Mouse (Mus musculus): ENCODE results near the gene Shb. TPM values are rescaled to one million over a fixed set of nuclear protein-coding genes. Genes with fewer than 3 reads are reported as not detected.

Gene Shb
- polyA plus RNA-seq, 1 experiment from 2014 or later: 5.8 TPM

- ATAC-seq (replicated peaks; ENCODE audit: insufficient number of reproducible peaks, low FRiP score, low TSS enrichment, low read depth): no peak
- H3K9me3 ChIP-seq (replicated peaks; ENCODE audit: control insufficient read depth, low read length): no peaks in the 10 kb centered on the region
- H3K4me1 ChIP-seq (ENCODE audit: control insufficient read depth, insufficient read depth, low read length): peaks cover 29% of the 10 kb centered on the region
- H3K9ac ChIP-seq (replicated peaks; ENCODE audit: low read length): no peak overlapping the region
- no peaks in the 10 kb centered on the region for H3K36me3 ChIP-seq (replicated peaks; ENCODE audit: control insufficient read depth, insufficient read depth, low read depth, low read length)
- no peak overlapping the region for H3K4me3 ChIP-seq (ENCODE audit: low read depth, low read length)
- peak; percentile 16 for DNase-seq (ENCODE audit: low spot score)
- no peak overlapping the region for H3K4me2 ChIP-seq (ENCODE audit: low read depth, low read length)
- H3K27ac ChIP-seq (replicated peaks; ENCODE audit: low read depth, low read length): 0 out of 2 replicates have a peak overlapping the region, but pooled peaks have one; percentile 22
- 46% methylated on average over 1 of the region's 1 CpGs for WGBS
- no peaks in the 10 kb centered on the region for H3K27me3 ChIP-seq (ENCODE audit: control insufficient read depth, insufficient read depth, low read length)
Measured at GRCm38 (mm10) chr4:45507476-45507875, 24.8 kb downstream of the Shb start.

GRCm38 (mm10) chr4:45507039-45507438 is 25.2 kb downstream of the Shb start:
- DNase-seq (ENCODE audit: low spot score) (peak; percentile 88), ATAC-seq (replicated peaks; ENCODE audit: insufficient number of reproducible peaks, low FRiP score, low TSS enrichment, low read depth) (peak; percentile 69; the same call in 1 of the 2 replicates)
- Histone ChIP-seq H3K27me3 (ENCODE audit: control insufficient read depth, insufficient read depth, low read length) (no peaks in the 10 kb centered on the region), H3K36me3 (replicated peaks; ENCODE audit: control insufficient read depth, insufficient read depth, low read depth, low read length) (no peaks in the 10 kb centered on the region), H3K4me2 (ENCODE audit: low read depth, low read length) (0 out of 2 replicates have a peak overlapping the region, but pooled peaks have one; percentile 3), H3K4me3 (ENCODE audit: low read depth, low read length) (no peak overlapping the region), H3K27ac (replicated peaks; ENCODE audit: low read depth, low read length) (peak overlapping the region; percentile 28; the same call in 1 of the 2 replicates), H3K9ac (replicated peaks; ENCODE audit: low read length) (no peak overlapping the region), H3K4me1 (ENCODE audit: control insufficient read depth, insufficient read depth, low read length) (peaks cover 29% of the 10 kb centered on the region), H3K9me3 (replicated peaks; ENCODE audit: control insufficient read depth, low read length) (no peaks in the 10 kb centered on the region)
- WGBS: 20% methylated on average over 9 of the region's 9 CpGs

GRCm38 (mm10) chr4:45506613-45507012 is 25.7 kb downstream of the Shb start:
- Histone ChIP-seq H3K4me1 (ENCODE audit: control insufficient read depth, insufficient read depth, low read length) (peaks cover 29% of the 10 kb centered on the region), H3K9me3 (replicated peaks; ENCODE audit: control insufficient read depth, low read length) (no peaks in the 10 kb centered on the region), H3K4me2 (ENCODE audit: low read depth, low read length) (no peak overlapping the region), H3K27me3 (ENCODE audit: control insufficient read depth, insufficient read depth, low read length) (no peaks in the 10 kb centered on the region), H3K4me3 (ENCODE audit: low read depth, low read length) (no peak overlapping the region), H3K27ac (replicated peaks; ENCODE audit: low read depth, low read length) (peak overlapping the region; percentile 28; the same call in 1 of the 2 replicates), H3K9ac (replicated peaks; ENCODE audit: low read length) (no peak overlapping the region), H3K36me3 (replicated peaks; ENCODE audit: control insufficient read depth, insufficient read depth, low read depth, low read length) (no peaks in the 10 kb centered on the region)
- ATAC-seq (replicated peaks; ENCODE audit: insufficient number of reproducible peaks, low FRiP score, low TSS enrichment, low read depth): peak; percentile 40; the same call in 1 of the 2 replicates
- DNase-seq (ENCODE audit: low spot score): no peak
- whole genome bisulfite sequencing: 48% methylated on average over 5 of the region's 5 CpGs

GRCm38 (mm10) chr4:45505671-45506070 is 26.6 kb downstream of the Shb start:
- DNase-seq (ENCODE audit: low spot score) (no peak), ATAC-seq (replicated peaks; ENCODE audit: insufficient number of reproducible peaks, low FRiP score, low TSS enrichment, low read depth) (no peak)
- Histone ChIP-seq H3K4me2 (ENCODE audit: low read depth, low read length) (no peak overlapping the region), H3K4me1 (ENCODE audit: control insufficient read depth, insufficient read depth, low read length) (peaks cover 29% of the 10 kb centered on the region), H3K9me3 (replicated peaks; ENCODE audit: control insufficient read depth, low read length) (no peaks in the 10 kb centered on the region), H3K4me3 (ENCODE audit: low read depth, low read length) (no peak overlapping the region), H3K27ac (replicated peaks; ENCODE audit: low read depth, low read length) (no peak overlapping the region), H3K36me3 (replicated peaks; ENCODE audit: control insufficient read depth, insufficient read depth, low read depth, low read length) (no peaks in the 10 kb centered on the region), H3K9ac (replicated peaks; ENCODE audit: low read length) (no peak overlapping the region), H3K27me3 (ENCODE audit: control insufficient read depth, insufficient read depth, low read length) (no peaks in the 10 kb centered on the region)
- 89% methylated on average over 2 of the region's 2 CpGs for WGBS

- H3K4me1 ChIP-seq (ENCODE audit: control insufficient read depth, insufficient read depth, low read length): peaks cover 27% of the 10 kb centered on the region
Measured at GRCm38 (mm10) chr4:45505191-45505590, 27.1 kb downstream of the Shb start.

GRCm38 (mm10) chr4:45503816-45504215 is 28.5 kb downstream of the Shb start:
- Histone ChIP-seq H3K4me2 (ENCODE audit: low read depth, low read length) (no peak overlapping the region), H3K4me3 (ENCODE audit: low read depth, low read length) (no peak overlapping the region), H3K9ac (replicated peaks; ENCODE audit: low read length) (no peak overlapping the region), H3K27ac (replicated peaks; ENCODE audit: low read depth, low read length) (no peak overlapping the region), H3K9me3 (replicated peaks; ENCODE audit: control insufficient read depth, low read length) (no peaks in the 10 kb centered on the region), H3K4me1 (ENCODE audit: control insufficient read depth, insufficient read depth, low read length) (peaks cover 25% of the 10 kb centered on the region), H3K36me3 (replicated peaks; ENCODE audit: control insufficient read depth, insufficient read depth, low read depth, low read length) (no peaks in the 10 kb centered on the region), H3K27me3 (ENCODE audit: control insufficient read depth, insufficient read depth, low read length) (no peaks in the 10 kb centered on the region)
- ATAC-seq (replicated peaks; ENCODE audit: insufficient number of reproducible peaks, low FRiP score, low TSS enrichment, low read depth) (no peak), DNase-seq (ENCODE audit: low spot score) (no peak)
- WGBS: 55% methylated on average over 3 of the region's 3 CpGs

More at GRCm38 (mm10) chr4:45505191-45505590, 27.1 kb downstream of the Shb start:
- Histone ChIP-seq H3K27ac (replicated peaks; ENCODE audit: low read depth, low read length) (no peak overlapping the region), H3K36me3 (replicated peaks; ENCODE audit: control insufficient read depth, insufficient read depth, low read depth, low read length) (no peaks in the 10 kb centered on the region), H3K9me3 (replicated peaks; ENCODE audit: control insufficient read depth, low read length) (no peaks in the 10 kb centered on the region), H3K4me2 (ENCODE audit: low read depth, low read length) (no peak overlapping the region), H3K27me3 (ENCODE audit: control insufficient read depth, insufficient read depth, low read length) (no peaks in the 10 kb centered on the region), H3K4me3 (ENCODE audit: low read depth, low read length) (no peak overlapping the region), H3K9ac (replicated peaks; ENCODE audit: low read length) (no peak overlapping the region)
- no peak for ATAC-seq (replicated peaks; ENCODE audit: insufficient number of reproducible peaks, low FRiP score, low TSS enrichment, low read depth)
- DNase-seq (ENCODE audit: low spot score): no peak
- 91% methylated on average over 6 of the region's 6 CpGs for WGBS

GRCm38 (mm10) chr4:45503380-45503779 is 28.9 kb downstream of the Shb start:
- 88% methylated on average over 6 of the region's 6 CpGs for WGBS
- H3K4me1 ChIP-seq (ENCODE audit: control insufficient read depth, insufficient read depth, low read length): peaks cover 24% of the 10 kb centered on the region

GRCm38 (mm10) chr4:45502002-45502401 is 30.3 kb downstream of the Shb start:
- ATAC-seq (replicated peaks; ENCODE audit: insufficient number of reproducible peaks, low FRiP score, low TSS enrichment, low read depth) (no peak), DNase-seq (ENCODE audit: low spot score) (no peak)
- 79% methylated on average over 9 of the region's 9 CpGs for WGBS
- Histone ChIP-seq H3K27me3 (ENCODE audit: control insufficient read depth, insufficient read depth, low read length) (no peaks in the 10 kb centered on the region), H3K36me3 (replicated peaks; ENCODE audit: control insufficient read depth, insufficient read depth, low read depth, low read length) (no peaks in the 10 kb centered on the region), H3K4me2 (ENCODE audit: low read depth, low read length) (no peak overlapping the region), H3K9ac (replicated peaks; ENCODE audit: low read length) (no peak overlapping the region), H3K27ac (replicated peaks; ENCODE audit: low read depth, low read length) (no peak overlapping the region), H3K4me3 (ENCODE audit: low read depth, low read length) (no peak overlapping the region), H3K9me3 (replicated peaks; ENCODE audit: control insufficient read depth, low read length) (no peaks in the 10 kb centered on the region), H3K4me1 (ENCODE audit: control insufficient read depth, insufficient read depth, low read length) (peaks cover 15% of the 10 kb centered on the region; the same call in 1 of the 2 replicates)

More at GRCm38 (mm10) chr4:45503380-45503779, 28.9 kb downstream of the Shb start:
- no peaks in the 10 kb centered on the region for H3K9me3 ChIP-seq (replicated peaks; ENCODE audit: control insufficient read depth, low read length)
- H3K36me3 ChIP-seq (replicated peaks; ENCODE audit: control insufficient read depth, insufficient read depth, low read depth, low read length): no peaks in the 10 kb centered on the region
- H3K27ac ChIP-seq (replicated peaks; ENCODE audit: low read depth, low read length): no peak overlapping the region
- no peak overlapping the region for H3K9ac ChIP-seq (replicated peaks; ENCODE audit: low read length)
- no peaks in the 10 kb centered on the region for H3K27me3 ChIP-seq (ENCODE audit: control insufficient read depth, insufficient read depth, low read length)
- ATAC-seq (replicated peaks; ENCODE audit: insufficient number of reproducible peaks, low FRiP score, low TSS enrichment, low read depth): no peak
- H3K4me3 ChIP-seq (ENCODE audit: low read depth, low read length): no peak overlapping the region
- no peak for DNase-seq (ENCODE audit: low spot score)
- no peak overlapping the region for H3K4me2 ChIP-seq (ENCODE audit: low read depth, low read length)
